In genomic region chr4:124943022-124943421, GRCm38 (mm10) we compare ENCODE assay signal across 8 mouse cellular contexts. TPM values are rescaled to one million over a fixed set of nuclear protein-coding genes. Genes with fewer than 3 reads are reported as not detected.
A peak's percentile ranks its signal among the peaks of the same experiment; 100 is the strongest.
DNase-seq lines count a peak whose midpoint lies in the region; ATAC-seq and TF ChIP-seq lines count a peak whose summit lies in the region.

No protein-coding gene starts in this region.

- no peak overlapping the region for H3K27ac ChIP-seq in intestine, postnatal 0 days (ENCODE audit: low read depth, low read length)
- H3K27ac ChIP-seq in limb, embryonic 14.5 days (replicated peaks; ENCODE audit: low read depth, low read length): no peak overlapping the region
- no peak overlapping the region for H3K27ac ChIP-seq in neural tube, embryonic 14.5 days (ENCODE audit: low read depth, low read length)

- peak; percentile 20 for DNase-seq in 3134 (ENCODE audit: extremely low read depth, insufficient read length, low spot score)
- peak; percentile 61 for DNase-seq in G1E (ENCODE audit: low spot score)
- peak; percentile 39 for DNase-seq in cerebellum, adult 11-12 months
- DNase-seq in frontal cortex, postnatal 25 days (ENCODE audit: low spot score in 2 of 2): peak; percentile 79 to 84
- DNase-seq in limb, embryonic 14.5 days (ENCODE audit: low spot score): peak; percentile 77
- peak; percentile 80 for DNase-seq in thymus, postnatal 0 days (ENCODE audit: low spot score)

- no peak overlapping the region for H3K4me2 ChIP-seq in intestine, postnatal 0 days (replicated peaks; ENCODE audit: low read depth)
- H3K4me2 ChIP-seq in limb, embryonic 14.5 days (replicated peaks; ENCODE audit: low read depth, low read length, severe bottlenecking): no peak overlapping the region
- no peak overlapping the region for H3K4me2 ChIP-seq in neural tube, embryonic 14.5 days (ENCODE audit: low read depth, low read length)

- no peak overlapping the region for H3K9ac ChIP-seq in intestine, postnatal 0 days (ENCODE audit: low read depth, low read length)
- no peak overlapping the region for H3K9ac ChIP-seq in limb, embryonic 14.5 days (ENCODE audit: low read depth, low read length, severe bottlenecking)
- H3K9ac ChIP-seq in neural tube, embryonic 14.5 days (replicated peaks; ENCODE audit: low read depth, low read length): no peak overlapping the region

- ATAC-seq in G1E (ENCODE audit: extremely low read depth, insufficient number of reproducible peaks, low FRiP score, poor library complexity, severe bottlenecking): peak; percentile 41; the same call in 1 of the 2 replicates
- peak; percentile 36; the same call in 1 of the 2 replicates for ATAC-seq in intestine, postnatal 0 days
- ATAC-seq in limb, embryonic 14.5 days (ENCODE audit: low FRiP score, low read depth): 0 out of 2 replicates have a peak, but pooled peaks have one; percentile 14
- ATAC-seq in neural tube, embryonic 14.5 days (ENCODE audit: low read depth): peak; percentile 31; the same call in 1 of the 2 replicates

- TF ChIP-seq CTCF in G1E (IDR thresholded peaks at IDR 0.05; ENCODE audit: low read depth, low read length): peak; percentile 88
- peak; percentile 96 for TF ChIP-seq CTCF in intestine, postnatal 0 days (IDR thresholded peaks at IDR 0.05; ENCODE audit: low read depth)

- WGBS in intestine, postnatal 0 days: 5% methylated on average over 4 of the region's 4 CpGs
- 7% methylated on average over 4 of the region's 4 CpGs for WGBS in limb, embryonic 14.5 days
- 11% methylated on average over 4 of the region's 4 CpGs for WGBS in neural tube, embryonic 14.5 days

- TF ChIP-seq POLR2A in limb, embryonic 14.5 days (IDR thresholded peaks at IDR 0.05; ENCODE audit: borderline replicate concordance, extremely low read depth, insufficient read depth, insufficient read length): no peak

- no peaks in the 10 kb centered on the region for H3K9me3 ChIP-seq in G1E (replicated peaks)
- no peaks in the 10 kb centered on the region for H3K9me3 ChIP-seq in intestine, postnatal 0 days (ENCODE audit: control insufficient read depth)
- no peaks in the 10 kb centered on the region for H3K9me3 ChIP-seq in limb, embryonic 14.5 days (ENCODE audit: control insufficient read depth, low read length)
- no peaks in the 10 kb centered on the region for H3K9me3 ChIP-seq in neural tube, embryonic 14.5 days (ENCODE audit: control insufficient read depth, low read length)

- no peaks in the 10 kb centered on the region for H3K27me3 ChIP-seq in G1E (ENCODE audit: insufficient read depth, low read length)
- no peaks in the 10 kb centered on the region for H3K27me3 ChIP-seq in intestine, postnatal 0 days (replicated peaks; ENCODE audit: control insufficient read depth, insufficient read depth, low read length)
- H3K27me3 ChIP-seq in limb, embryonic 14.5 days (ENCODE audit: control insufficient read depth, insufficient read depth, low read length): no peaks in the 10 kb centered on the region
- H3K27me3 ChIP-seq in neural tube, embryonic 14.5 days (ENCODE audit: control insufficient read depth, insufficient read depth, low read length): no peaks in the 10 kb centered on the region

- no peak overlapping the region for H3K4me3 ChIP-seq in G1E (ENCODE audit: low read depth, low read length)
- H3K4me3 ChIP-seq in intestine, postnatal 0 days (ENCODE audit: low read depth, low read length): no peak overlapping the region
- H3K4me3 ChIP-seq in limb, embryonic 14.5 days (replicated peaks; ENCODE audit: low read length): no peak overlapping the region
- H3K4me3 ChIP-seq in neural tube, embryonic 14.5 days (ENCODE audit: low read depth, low read length): no peak overlapping the region

- H3K36me3 ChIP-seq in G1E (replicated peaks): peaks cover 91% of the 10 kb centered on the region
- H3K36me3 ChIP-seq in intestine, postnatal 0 days (ENCODE audit: control insufficient read depth, insufficient read depth): peaks cover 18% of the 10 kb centered on the region; the same call in 1 of the 2 replicates
- peaks cover 29% of the 10 kb centered on the region for H3K36me3 ChIP-seq in limb, embryonic 14.5 days (ENCODE audit: control insufficient read depth, insufficient read depth, low read length)
- peaks cover 3% of the 10 kb centered on the region; the same call in 1 of the 2 replicates for H3K36me3 ChIP-seq in neural tube, embryonic 14.5 days (ENCODE audit: control insufficient read depth, insufficient read depth, low read length)

- H3K4me1 ChIP-seq in G1E (ENCODE audit: insufficient read depth, low read depth, low read length): peaks cover 22% of the 10 kb centered on the region
- no peaks in the 10 kb centered on the region for H3K4me1 ChIP-seq in intestine, postnatal 0 days (replicated peaks; ENCODE audit: control insufficient read depth, insufficient read depth, low read length)
- H3K4me1 ChIP-seq in limb, embryonic 14.5 days (ENCODE audit: control insufficient read depth, insufficient read depth, low read length): no peaks in the 10 kb centered on the region
- H3K4me1 ChIP-seq in neural tube, embryonic 14.5 days (ENCODE audit: control insufficient read depth, insufficient read depth, low read length): no peaks in the 10 kb centered on the region

RNA-seq across cellular contexts. Expression of gene Cdca8, which starts 3.9 kb away (rescaled TPM):
- total RNA-seq in G1E (2014; fragmentation: Nextera tagmentation): 102 and 129 TPM in 2 replicates
- total RNA-seq in G1E (2017): 90.3 and 106 TPM in 2 replicates
- polyA plus RNA-seq in G1E (2012): 141 and 184 TPM in 2 replicates
- polyA plus RNA-seq in intestine, postnatal 0 days (2015; fragmentation: Nextera tagmentation; extraction: Ambion mirVana): 26.3 and 28.1 TPM in 2 replicates
- polyA plus RNA-seq in limb, embryonic 14.5 days (2012; rRNA removed): 60.1 and 70.0 TPM in 2 replicates
- 88.9 and 90.1 TPM in 2 replicates for polyA plus RNA-seq in limb, embryonic 14.5 days (2014; fragmentation: Nextera tagmentation; extraction: Ambion mirVana)
- 12.7 and 17.5 TPM in 2 replicates for polyA plus RNA-seq in neural tube, embryonic 14.5 days (2014; fragmentation: Nextera tagmentation; extraction: Ambion mirVana)
- polyA plus RNA-seq in thymus, postnatal 0 days (2015; fragmentation: Nextera tagmentation; extraction: Ambion mirVana): 116 and 154 TPM in 2 replicates

RNA-seq across cellular contexts. Expression of gene 9930104L06Rik, which starts 6.2 kb away (rescaled TPM):
- total RNA-seq in G1E (2014; fragmentation: Nextera tagmentation): 10.2 and 15.0 TPM in 2 replicates
- total RNA-seq in G1E (2017): 12.2 and 16.9 TPM in 2 replicates
- 2.9 and 4.3 TPM in 2 replicates for polyA plus RNA-seq in G1E (2012)
- polyA plus RNA-seq in intestine, postnatal 0 days (2015; fragmentation: Nextera tagmentation; extraction: Ambion mirVana): 4.3 and 4.7 TPM in 2 replicates
- polyA plus RNA-seq in limb, embryonic 14.5 days (2012; rRNA removed): 25.8 and 28.3 TPM in 2 replicates
- polyA plus RNA-seq in limb, embryonic 14.5 days (2014; fragmentation: Nextera tagmentation; extraction: Ambion mirVana): 3.2 and 4.7 TPM in 2 replicates
- 6.0 and 6.7 TPM in 2 replicates for polyA plus RNA-seq in neural tube, embryonic 14.5 days (2014; fragmentation: Nextera tagmentation; extraction: Ambion mirVana)
- polyA plus RNA-seq in thymus, postnatal 0 days (2015; fragmentation: Nextera tagmentation; extraction: Ambion mirVana): 9.0 and 10.6 TPM in 2 replicates

RNA-seq across cellular contexts. Expression of gene Rspo1, which starts 43.2 kb away (rescaled TPM):
- not detected in 2 replicates for total RNA-seq in G1E (2014; fragmentation: Nextera tagmentation)
- total RNA-seq in G1E (2017): not detected in 2 replicates
- not detected in 2 replicates for polyA plus RNA-seq in G1E (2012)
- 5.5 and 5.7 TPM in 2 replicates for polyA plus RNA-seq in intestine, postnatal 0 days (2015; fragmentation: Nextera tagmentation; extraction: Ambion mirVana)
- polyA plus RNA-seq in limb, embryonic 14.5 days (2012; rRNA removed): 7.8 and 8.8 TPM in 2 replicates
- polyA plus RNA-seq in limb, embryonic 14.5 days (2014; fragmentation: Nextera tagmentation; extraction: Ambion mirVana): 4.4 and 5.5 TPM in 2 replicates
- polyA plus RNA-seq in neural tube, embryonic 14.5 days (2014; fragmentation: Nextera tagmentation; extraction: Ambion mirVana): 0.99 and 1.0 TPM in 2 replicates
- 0.12 and 0.13 TPM in 2 replicates for polyA plus RNA-seq in thymus, postnatal 0 days (2015; fragmentation: Nextera tagmentation; extraction: Ambion mirVana)

Comparison
In these comparisons a context has a peak if more than half of its experiments do, and no peak if none do; other contexts are left out.
1. DNase-seq: peak in every context shown above with its lines; median percentile 82 in frontal cortex, postnatal 25 days; 80 in thymus, postnatal 0 days; 77 in limb, embryonic 14.5 days; 61 in G1E; 39 in cerebellum, adult 11-12 months; 20 in 3134.